Mouse (Mus musculus): ENCODE data around the gene Sppl3. TPM values are rescaled to one million over a fixed set of nuclear protein-coding genes. Genes with fewer than 3 reads are reported as not detected.

Gene Sppl3
- polyA plus RNA-seq, 1 experiment from 2014 or later, result 39.9 TPM

- Histone ChIP-seq H3K27ac (replicated peaks in 1 of 2; ENCODE audit: control insufficient read depth in 1 of 2, insufficient read depth in 1 of 2, low read depth in 2 of 2, low read length in 2 of 2) (no peak overlapping the region), H3K36me3 (ENCODE audit: control insufficient read depth, insufficient read depth, low read length) (no peaks in the 10 kb centered on the region), H3K9me3 (ENCODE audit: control insufficient read depth, low read length) (no peaks in the 10 kb centered on the region), H3K4me3 (ENCODE audit: control insufficient read depth in 1 of 2, insufficient read depth in 1 of 2, low read depth in 1 of 2, low read length in 2 of 2) (no peak overlapping the region), H3K4me1 (ENCODE audit: control insufficient read depth in 2 of 2, insufficient read depth in 2 of 2, low read length in 2 of 2) (peaks cover 9 to 41% of the 10 kb centered on the region in 2 experiments), H3K9ac (ENCODE audit: low read length) (no peak overlapping the region), H3K4me2 (ENCODE audit: low read length) (no peak overlapping the region), H3K27me3 (ENCODE audit: control insufficient read depth, insufficient read depth, low read length) (no peaks in the 10 kb centered on the region)
- WGBS, result 59% methylated on average over 4 of the region's 4 CpGs
- ATAC-seq (ENCODE audit: insufficient number of reproducible peaks, insufficient read depth, low FRiP score, low read depth), result no peak
Observed at GRCm38 (mm10) chr5:115026170-115026569, 15.2 kb downstream of the Sppl3 start.

GRCm38 (mm10) chr5:115027109-115027508, 16.2 kb downstream of the Sppl3 start:
- Histone ChIP-seq H3K4me3 (ENCODE audit: control insufficient read depth in 1 of 2, insufficient read depth in 1 of 2, low read depth in 1 of 2, low read length in 2 of 2) (no peak overlapping the region), H3K27me3 (ENCODE audit: control insufficient read depth, insufficient read depth, low read length) (no peaks in the 10 kb centered on the region), H3K36me3 (ENCODE audit: control insufficient read depth, insufficient read depth, low read length) (no peaks in the 10 kb centered on the region), H3K27ac (replicated peaks in 1 of 2; ENCODE audit: control insufficient read depth in 1 of 2, insufficient read depth in 1 of 2, low read depth in 2 of 2, low read length in 2 of 2) (peak overlapping the region; percentile 29 to 61; a peak in 2 of 4 replicates), H3K9ac (ENCODE audit: low read length) (no peak overlapping the region), H3K4me1 (ENCODE audit: control insufficient read depth in 2 of 2, insufficient read depth in 2 of 2, low read length in 2 of 2) (peaks cover 9 to 48% of the 10 kb centered on the region in 2 experiments), H3K4me2 (ENCODE audit: low read length) (no peak overlapping the region), H3K9me3 (ENCODE audit: control insufficient read depth, low read length) (no peaks in the 10 kb centered on the region)
- WGBS, result 32% methylated on average over 3 of the region's 3 CpGs
- no peak for ATAC-seq (ENCODE audit: insufficient number of reproducible peaks, insufficient read depth, low FRiP score, low read depth)

GRCm38 (mm10) chr5:115028920-115029319, 18.0 kb downstream of the Sppl3 start:
- Histone ChIP-seq H3K27ac (replicated peaks in 1 of 2; ENCODE audit: control insufficient read depth in 1 of 2, insufficient read depth in 1 of 2, low read depth in 2 of 2, low read length in 2 of 2) (no peak overlapping the region), H3K4me3 (ENCODE audit: control insufficient read depth in 1 of 2, insufficient read depth in 1 of 2, low read depth in 1 of 2, low read length in 2 of 2) (no peak overlapping the region), H3K4me1 (ENCODE audit: control insufficient read depth in 2 of 2, insufficient read depth in 2 of 2, low read length in 2 of 2) (peaks cover 10 to 59% of the 10 kb centered on the region in 2 experiments), H3K4me2 (ENCODE audit: low read length) (no peak overlapping the region), H3K36me3 (ENCODE audit: control insufficient read depth, insufficient read depth, low read length) (no peaks in the 10 kb centered on the region), H3K9me3 (ENCODE audit: control insufficient read depth, low read length) (no peaks in the 10 kb centered on the region), H3K9ac (ENCODE audit: low read length) (no peak overlapping the region), H3K27me3 (ENCODE audit: control insufficient read depth, insufficient read depth, low read length) (no peaks in the 10 kb centered on the region)
- WGBS, result 54% methylated on average over 4 of the region's 4 CpGs
- ATAC-seq (ENCODE audit: insufficient number of reproducible peaks, insufficient read depth, low FRiP score, low read depth), result no peak

GRCm38 (mm10) chr5:115029509-115029908, 18.6 kb downstream of the Sppl3 start:
- 83% methylated on average over 3 of the region's 3 CpGs for WGBS
- H3K36me3 ChIP-seq (ENCODE audit: control insufficient read depth, insufficient read depth, low read length), result no peaks in the 10 kb centered on the region
- no peak overlapping the region for H3K9ac ChIP-seq (ENCODE audit: low read length)
- H3K4me1 ChIP-seq (ENCODE audit: control insufficient read depth in 2 of 2, insufficient read depth in 2 of 2, low read length in 2 of 2), result peaks cover 10 to 58% of the 10 kb centered on the region in 2 experiments
- H3K4me3 ChIP-seq (ENCODE audit: control insufficient read depth in 1 of 2, insufficient read depth in 1 of 2, low read depth in 1 of 2, low read length in 2 of 2), result no peak overlapping the region
- ATAC-seq (ENCODE audit: insufficient number of reproducible peaks, insufficient read depth, low FRiP score, low read depth), result no peak
- H3K4me2 ChIP-seq (ENCODE audit: low read length), result no peak overlapping the region
- no peaks in the 10 kb centered on the region for H3K9me3 ChIP-seq (ENCODE audit: control insufficient read depth, low read length)
- H3K27me3 ChIP-seq (ENCODE audit: control insufficient read depth, insufficient read depth, low read length), result no peaks in the 10 kb centered on the region
- no peak overlapping the region for H3K27ac ChIP-seq (replicated peaks in 1 of 2; ENCODE audit: control insufficient read depth in 1 of 2, insufficient read depth in 1 of 2, low read depth in 2 of 2, low read length in 2 of 2)

- 66% methylated on average over 5 of the region's 5 CpGs for WGBS
Observed at GRCm38 (mm10) chr5:115031576-115031975, 20.6 kb downstream of the Sppl3 start.

GRCm38 (mm10) chr5:115032620-115033019, 21.7 kb downstream of the Sppl3 start:
- WGBS, result 91% methylated on average over 2 of the region's 2 CpGs
- Histone ChIP-seq H3K36me3 (ENCODE audit: control insufficient read depth, insufficient read depth, low read length) (no peaks in the 10 kb centered on the region), H3K9ac (ENCODE audit: low read length) (no peak overlapping the region), H3K4me3 (ENCODE audit: control insufficient read depth in 1 of 2, insufficient read depth in 1 of 2, low read depth in 1 of 2, low read length in 2 of 2) (no peak overlapping the region), H3K27ac (replicated peaks in 1 of 2; ENCODE audit: control insufficient read depth in 1 of 2, insufficient read depth in 1 of 2, low read depth in 2 of 2, low read length in 2 of 2) (no peak overlapping the region), H3K4me1 (ENCODE audit: control insufficient read depth in 2 of 2, insufficient read depth in 2 of 2, low read length in 2 of 2) (peaks cover 5 to 37% of the 10 kb centered on the region in 2 experiments), H3K9me3 (ENCODE audit: control insufficient read depth, low read length) (no peaks in the 10 kb centered on the region), H3K4me2 (ENCODE audit: low read length) (no peak overlapping the region), H3K27me3 (ENCODE audit: control insufficient read depth, insufficient read depth, low read length) (no peaks in the 10 kb centered on the region)
- ATAC-seq (ENCODE audit: insufficient number of reproducible peaks, insufficient read depth, low FRiP score, low read depth), result no peak

More at GRCm38 (mm10) chr5:115031576-115031975, 20.6 kb downstream of the Sppl3 start:
- Histone ChIP-seq H3K36me3 (ENCODE audit: control insufficient read depth, insufficient read depth, low read length) (no peaks in the 10 kb centered on the region), H3K4me2 (ENCODE audit: low read length) (no peak overlapping the region), H3K9ac (ENCODE audit: low read length) (no peak overlapping the region), H3K27ac (replicated peaks in 1 of 2; ENCODE audit: control insufficient read depth in 1 of 2, insufficient read depth in 1 of 2, low read depth in 2 of 2, low read length in 2 of 2) (no peak overlapping the region), H3K4me3 (ENCODE audit: control insufficient read depth in 1 of 2, insufficient read depth in 1 of 2, low read depth in 1 of 2, low read length in 2 of 2) (no peak overlapping the region), H3K9me3 (ENCODE audit: control insufficient read depth, low read length) (no peaks in the 10 kb centered on the region), H3K27me3 (ENCODE audit: control insufficient read depth, insufficient read depth, low read length) (no peaks in the 10 kb centered on the region), H3K4me1 (ENCODE audit: control insufficient read depth in 2 of 2, insufficient read depth in 2 of 2, low read length in 2 of 2) (peaks cover 8 to 45% of the 10 kb centered on the region in 2 experiments)
- no peak for ATAC-seq (ENCODE audit: insufficient number of reproducible peaks, insufficient read depth, low FRiP score, low read depth)

GRCm38 (mm10) chr5:115035217-115035616, 24.3 kb downstream of the Sppl3 start:
- no peak overlapping the region for H3K4me2 ChIP-seq (ENCODE audit: low read length)
- H3K27me3 ChIP-seq (ENCODE audit: control insufficient read depth, insufficient read depth, low read length), result no peaks in the 10 kb centered on the region
- H3K9me3 ChIP-seq (ENCODE audit: control insufficient read depth, low read length), result no peaks in the 10 kb centered on the region
- no peak overlapping the region for H3K4me3 ChIP-seq (ENCODE audit: control insufficient read depth in 1 of 2, insufficient read depth in 1 of 2, low read depth in 1 of 2, low read length in 2 of 2)
- no peaks in the 10 kb centered on the region for H3K36me3 ChIP-seq (ENCODE audit: control insufficient read depth, insufficient read depth, low read length)
- H3K27ac ChIP-seq (replicated peaks in 1 of 2; ENCODE audit: control insufficient read depth in 1 of 2, insufficient read depth in 1 of 2, low read depth in 2 of 2, low read length in 2 of 2), result no peak overlapping the region
- peaks cover 2 to 26% of the 10 kb centered on the region in 2 experiments for H3K4me1 ChIP-seq (ENCODE audit: control insufficient read depth in 2 of 2, insufficient read depth in 2 of 2, low read length in 2 of 2)
- no peak overlapping the region for H3K9ac ChIP-seq (ENCODE audit: low read length)
- ATAC-seq (ENCODE audit: insufficient number of reproducible peaks, insufficient read depth, low FRiP score, low read depth), result no peak
- WGBS, result 58% methylated on average over 1 of the region's 1 CpGs

GRCm38 (mm10) chr5:115037099-115037498, 26.2 kb downstream of the Sppl3 start:
- no peak overlapping the region for H3K4me3 ChIP-seq (ENCODE audit: control insufficient read depth in 1 of 2, insufficient read depth in 1 of 2, low read depth in 1 of 2, low read length in 2 of 2)
- H3K27me3 ChIP-seq (ENCODE audit: control insufficient read depth, insufficient read depth, low read length), result no peaks in the 10 kb centered on the region
- H3K4me1 ChIP-seq (ENCODE audit: control insufficient read depth in 2 of 2, insufficient read depth in 2 of 2, low read length in 2 of 2), result peaks cover 2 to 22% of the 10 kb centered on the region in 2 experiments; a peak in 3 of 4 replicates
- no peak overlapping the region for H3K4me2 ChIP-seq (ENCODE audit: low read length)
- WGBS, result 80% methylated on average over 2 of the region's 2 CpGs
- no peak overlapping the region for H3K27ac ChIP-seq (replicated peaks in 1 of 2; ENCODE audit: control insufficient read depth in 1 of 2, insufficient read depth in 1 of 2, low read depth in 2 of 2, low read length in 2 of 2)
- ATAC-seq (ENCODE audit: insufficient number of reproducible peaks, insufficient read depth, low FRiP score, low read depth), result no peak
- H3K9ac ChIP-seq (ENCODE audit: low read length), result no peak overlapping the region
- H3K9me3 ChIP-seq (ENCODE audit: control insufficient read depth, low read length), result no peaks in the 10 kb centered on the region
- no peaks in the 10 kb centered on the region for H3K36me3 ChIP-seq (ENCODE audit: control insufficient read depth, insufficient read depth, low read length)

Data from heart, embryonic 14.5 days (tissue).